Mouse (Mus musculus): ENCODE results near the gene Nono.

Nono gene

GRCm38 (mm10) chrX:101429142-101429949, at the start of gene Nono:
Nono (plus strand) TSS chrX:101429318.
- DNase-seq (ENCODE audit: low spot score in 2 of 2) = peak; percentile 54 to 72

GRCm38 (mm10) chrX:101379744-101380143, 49.4 kb upstream of the Nono start:
- DNase-seq (ENCODE audit: low spot score in 2 of 2) = no peak

GRCm38 (mm10) chrX:101383455-101383854, 45.7 kb upstream of the Nono start:
- DNase-seq (ENCODE audit: low spot score in 2 of 2) = no peak

- no peak for DNase-seq (ENCODE audit: low spot score in 2 of 2)
Observed at GRCm38 (mm10) chrX:101384439-101385137, 44.5 kb upstream of the Nono start.

- no peak for DNase-seq (ENCODE audit: low spot score in 2 of 2)
Observed at GRCm38 (mm10) chrX:101386222-101386621, 42.9 kb upstream of the Nono start.

GRCm38 (mm10) chrX:101388866-101389537, 40.1 kb upstream of the Nono start:
- no peak for DNase-seq (ENCODE audit: low spot score in 2 of 2)

- DNase-seq (ENCODE audit: low spot score in 2 of 2) = no peak
Observed at GRCm38 (mm10) chrX:101394341-101394740, 34.8 kb upstream of the Nono start.

GRCm38 (mm10) chrX:101396459-101396858, 32.7 kb upstream of the Nono start:
- no peak for DNase-seq (ENCODE audit: low spot score in 2 of 2)

- peak; percentile 3 to 20 for DNase-seq (ENCODE audit: low spot score in 2 of 2)
Observed at GRCm38 (mm10) chrX:101418946-101419724, 10.0 kb upstream of the Nono start.

GRCm38 (mm10) chrX:101419725-101420699, 9.1 kb upstream of the Nono start:
- peak; percentile 70 to 82 for DNase-seq (ENCODE audit: low spot score in 2 of 2)

GRCm38 (mm10) chrX:101420700-101421095, 8.4 kb upstream of the Nono start, which contains the start of gene Zmym3:
Zmym3 (minus strand) TSS chrX:101420849.
- DNase-seq (ENCODE audit: low spot score in 2 of 2) = no peak

- no peak for DNase-seq (ENCODE audit: low spot score in 2 of 2)
Observed at GRCm38 (mm10) chrX:101423462-101423861, 5.7 kb upstream of the Nono start.

GRCm38 (mm10) chrX:101427774-101428173, 1.3 kb upstream of the Nono start:
- no peak for DNase-seq (ENCODE audit: low spot score in 2 of 2)

GRCm38 (mm10) chrX:101428785-101429141, 355 bp upstream of the Nono start:
- DNase-seq (ENCODE audit: low spot score in 2 of 2) = no peak

GRCm38 (mm10) chrX:101429976-101430375, 858 bp downstream of the Nono start:
- DNase-seq (ENCODE audit: low spot score in 2 of 2) = no peak

- DNase-seq (ENCODE audit: low spot score in 2 of 2) = no peak
Observed at GRCm38 (mm10) chrX:101448886-101449475, 19.9 kb downstream of the Nono start, which contains the start of gene Itgb1bp2. Itgb1bp2 (plus strand) TSS chrX:101449088.

- DNase-seq (ENCODE audit: low spot score in 2 of 2) = no peak
Observed at GRCm38 (mm10) chrX:101451147-101451546, 22.0 kb downstream of the Nono start.

- DNase-seq (ENCODE audit: low spot score in 2 of 2) = no peak
Observed at GRCm38 (mm10) chrX:101451591-101451990, 22.5 kb downstream of the Nono start.

GRCm38 (mm10) chrX:101472202-101472601, 43.1 kb downstream of the Nono start:
- no peak for DNase-seq (ENCODE audit: low spot score in 2 of 2)
